Mouse (Mus musculus) spleen, adult 2 months (tissue): Measurements from ENCODE around the gene Babam1. TPM values are rescaled to one million over a fixed set of nuclear protein-coding genes. Genes with fewer than 3 reads are reported as not detected.

ENCODE experiments used
- DNase-seq, 2 experiments: peaks; one replicate each; pipeline versions ENCODE4 v3.0.0 to v3.0.0-alpha.2; 2012 to 2021; ENCODE audit warnings: low spot score in 2 of 2, low read depth in 1 of 2
- H3K27ac ChIP-seq: fragments of 200-500 bp; 2 replicates; pipeline ENCODE4 v1.5.1; 2012; ENCODE audit warnings: low read length, inconsistent platforms; ENCODE audit not compliant: insufficient read depth
- H3K27me3 ChIP-seq: fragments of 200-500 bp; 2 replicates; pipeline ENCODE4 v1.6.1; 2012; ENCODE audit warnings: mild to moderate bottlenecking, moderate library complexity, low read length, inconsistent platforms; ENCODE audit not compliant: control insufficient read depth, insufficient read depth
- H3K36me3 ChIP-seq: fragments of 200-500 bp; 2 replicates; pipeline ENCODE4 v1.6.1; 2012; ENCODE audit warnings: mild to moderate bottlenecking, low read length, inconsistent platforms; ENCODE audit not compliant: control insufficient read depth, insufficient read depth
- H3K4me1 ChIP-seq: fragments of 200-500 bp; 2 replicates; pipeline ENCODE4 v1.6.1; 2011; ENCODE audit warnings: inconsistent platforms; ENCODE audit not compliant: control insufficient read depth, insufficient read depth, insufficient read length
- H3K4me3 ChIP-seq: fragments of 200-500 bp; 2 replicates; pipeline ENCODE4 v1.5.1; 2011; ENCODE audit warnings: mild to moderate bottlenecking, inconsistent platforms; ENCODE audit not compliant: insufficient read depth, insufficient read length; ENCODE audit errors: extremely low read depth
- CTCF ChIP-seq: fragments of 200-500 bp; IDR thresholded peaks from 2 replicates; pipeline ENCODE4 v1.5.1; 2011; ENCODE audit warnings: mild to moderate bottlenecking, inconsistent platforms; ENCODE audit not compliant: insufficient read depth, insufficient read length, insufficient replicate concordance; ENCODE audit errors: extremely low read depth
- POLR2A ChIP-seq: fragments of 200-500 bp; IDR thresholded peaks from 2 replicates; pipeline ENCODE4 v1.6.1; 2011; ENCODE audit warnings: low read depth, low read length, inconsistent platforms
- WGBS: fragments of 180-500 bp; shearing (Covaris S2); methylation state at CpG from one replicate; pipeline ENCODE4 v1.1.7; 2018; 5-methylcytosine and 5-hydroxymethylcytosine counted together
- polyA plus RNA-seq: library from polyadenylated mRNA; depleted of rRNA; stranded (reverse); fragments of >200 nt; gene quantifications from 2 replicates; pipeline ENCODE4 v1.2.3, GENCODE M21; 2012

Gene Babam1
- polyA plus RNA-seq, 1 experiment: 104 TPM

DNA sequence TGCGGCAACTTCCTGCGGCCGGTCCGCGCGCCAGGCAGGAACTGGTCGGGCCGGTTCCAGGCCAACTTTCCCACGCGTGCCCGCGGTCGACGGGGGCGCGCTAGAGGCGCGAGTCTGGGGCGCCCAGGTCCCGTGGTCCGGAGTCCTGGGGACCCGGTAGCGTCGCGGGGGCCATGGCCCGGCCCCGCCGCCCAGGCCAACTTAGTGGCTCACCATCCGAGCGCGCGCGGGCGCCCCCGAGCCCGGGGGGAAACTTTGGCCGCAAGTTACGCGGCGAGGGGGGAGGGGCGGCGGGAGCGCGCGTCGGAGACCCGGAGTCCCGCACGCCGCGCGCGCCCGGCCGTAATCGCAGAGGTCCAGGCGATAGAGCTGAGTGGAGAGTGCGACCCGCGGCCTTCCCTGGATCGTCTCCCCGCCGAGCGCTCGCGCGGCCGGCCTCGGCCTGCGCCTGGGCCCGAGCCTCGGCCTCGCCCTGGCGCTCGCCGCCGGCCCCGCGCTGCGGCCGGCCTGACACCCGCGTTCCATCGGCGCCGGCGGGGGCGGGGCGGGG lies 15.2 kb upstream of the Babam1 start, which contains the start of gene Nr2f6:
Gene Nr2f6, minus strand, starts transcription at position 540 of the 550 bp plus-strand sequence.
- peaks cover 13% of the 10 kb centered on the region for H3K27me3 ChIP-seq
- no peaks in the 10 kb centered on the region for H3K36me3 ChIP-seq
- peak within 1 kb of the TSS; percentile 81 for H3K27ac ChIP-seq
- H3K4me1 ChIP-seq: peaks cover 15% of the 10 kb centered on the region
- WGBS: under 1% methylated on average over 82 of the region's 89 CpGs
- no peak for TF ChIP-seq CTCF
- TF ChIP-seq POLR2A: no peak
- H3K4me3 ChIP-seq: peak within 1 kb of the TSS; percentile 72
- DNase-seq: peak in 1 of 2 experiments; percentile 46

GRCm38 (mm10) chr8:71381971-71382961 lies 14.4 kb upstream of the Babam1 start:
- H3K27ac ChIP-seq: peak overlapping the region; percentile 79
- peaks cover 13% of the 10 kb centered on the region for H3K27me3 ChIP-seq
- WGBS: 11% methylated on average over 54 of the region's 80 CpGs

GRCm38 (mm10) chr8:71383396-71383795 lies 13.3 kb upstream of the Babam1 start:
- H3K36me3 ChIP-seq: no peaks in the 10 kb centered on the region
- no peak for TF ChIP-seq CTCF
- TF ChIP-seq POLR2A: no peak
- no peak overlapping the region for H3K27ac ChIP-seq
- no peak overlapping the region for H3K4me3 ChIP-seq
- peaks cover 13% of the 10 kb centered on the region for H3K27me3 ChIP-seq
- WGBS: 88% methylated on average over 12 of the region's 12 CpGs
- no peak for DNase-seq
- H3K4me1 ChIP-seq: peaks cover 13% of the 10 kb centered on the region

More at GRCm38 (mm10) chr8:71381971-71382961, 14.4 kb upstream of the Babam1 start:
- DNase-seq: peak in 1 of 2 experiments; percentile 79
- no peak for TF ChIP-seq CTCF
- Histone ChIP-seq H3K4me3 (peak overlapping the region; percentile 72), H3K36me3 (no peaks in the 10 kb centered on the region), H3K4me1 (peaks cover 13% of the 10 kb centered on the region)

- Histone ChIP-seq H3K36me3 (no peaks in the 10 kb centered on the region), H3K27ac (no peak overlapping the region), H3K4me1 (peaks cover 13% of the 10 kb centered on the region), H3K4me3 (no peak overlapping the region), H3K27me3 (peaks cover 13% of the 10 kb centered on the region)
- 72% methylated on average over 3 of the region's 3 CpGs for WGBS
- TF ChIP-seq CTCF: no peak
- TF ChIP-seq POLR2A: no peak
- no peak for DNase-seq
These were observed 12.8 kb upstream of the Babam1 start for GRCm38 (mm10) chr8:71383860-71384259.

GRCm38 (mm10) chr8:71385212-71385835 lies 11.3 kb upstream of the Babam1 start:
- TF ChIP-seq CTCF (no peak), POLR2A (no peak)
- H3K27ac ChIP-seq: no peak overlapping the region
- 88% methylated on average over 12 of the region's 12 CpGs for WGBS
- H3K4me3 ChIP-seq: no peak overlapping the region
- peaks cover 13% of the 10 kb centered on the region for H3K27me3 ChIP-seq
- peaks cover 13% of the 10 kb centered on the region for H3K4me1 ChIP-seq
- no peaks in the 10 kb centered on the region for H3K36me3 ChIP-seq
- DNase-seq: no peak

GRCm38 (mm10) chr8:71388267-71388666 lies 8.4 kb upstream of the Babam1 start:
- Histone ChIP-seq H3K36me3 (no peaks in the 10 kb centered on the region), H3K4me3 (no peak overlapping the region), H3K4me1 (no peaks in the 10 kb centered on the region), H3K27ac (no peak overlapping the region), H3K27me3 (no peaks in the 10 kb centered on the region)
- DNase-seq: no peak
- WGBS: 20% methylated on average over 1 of the region's 1 CpGs
- TF ChIP-seq CTCF (no peak), POLR2A (no peak)
